Mouse (Mus musculus): Measurements from ENCODE around the gene Vmn1r114.
"Not testable (repeated sequence)": the region's sequence is repeated elsewhere in the genome, so short reads cannot be mapped to it uniquely, and the experiment has no call there.

The Vmn1r114 gene

GRCm38 (mm10) chr7:20812086-20812485 lies at the start of gene Vmn1r114:
Vmn1r114 (minus strand) TSS chr7:20812186.
- DNase-seq (ENCODE audit: low spot score): not testable (repeated sequence)

GRCm38 (mm10) chr7:20844885-20845284 lies 32.9 kb upstream of the Vmn1r114 start, which contains the start of gene Vmn1r115:
Vmn1r115 (minus strand) TSS chr7:20844985.
- not testable (repeated sequence) for DNase-seq (ENCODE audit: low spot score)

- DNase-seq (ENCODE audit: low spot score): not testable (repeated sequence)
These were observed 25.0 kb downstream of the Vmn1r114 start, which contains the start of gene Vmn1r113 for GRCm38 (mm10) chr7:20786985-20787384. Vmn1r113 (plus strand) TSS chr7:20787285.

- DNase-seq (ENCODE audit: low spot score): not testable (repeated sequence)
These were observed 41.1 kb downstream of the Vmn1r114 start, which contains the start of gene Vmn1r112 for GRCm38 (mm10) chr7:20770885-20771284. Vmn1r112 (plus strand) TSS chr7:20771185.

Measured in layer of hippocampus, adult 11-12 months (tissue).